8 mouse cellular contexts compared by ENCODE assay signal in the genomic region with DNA sequence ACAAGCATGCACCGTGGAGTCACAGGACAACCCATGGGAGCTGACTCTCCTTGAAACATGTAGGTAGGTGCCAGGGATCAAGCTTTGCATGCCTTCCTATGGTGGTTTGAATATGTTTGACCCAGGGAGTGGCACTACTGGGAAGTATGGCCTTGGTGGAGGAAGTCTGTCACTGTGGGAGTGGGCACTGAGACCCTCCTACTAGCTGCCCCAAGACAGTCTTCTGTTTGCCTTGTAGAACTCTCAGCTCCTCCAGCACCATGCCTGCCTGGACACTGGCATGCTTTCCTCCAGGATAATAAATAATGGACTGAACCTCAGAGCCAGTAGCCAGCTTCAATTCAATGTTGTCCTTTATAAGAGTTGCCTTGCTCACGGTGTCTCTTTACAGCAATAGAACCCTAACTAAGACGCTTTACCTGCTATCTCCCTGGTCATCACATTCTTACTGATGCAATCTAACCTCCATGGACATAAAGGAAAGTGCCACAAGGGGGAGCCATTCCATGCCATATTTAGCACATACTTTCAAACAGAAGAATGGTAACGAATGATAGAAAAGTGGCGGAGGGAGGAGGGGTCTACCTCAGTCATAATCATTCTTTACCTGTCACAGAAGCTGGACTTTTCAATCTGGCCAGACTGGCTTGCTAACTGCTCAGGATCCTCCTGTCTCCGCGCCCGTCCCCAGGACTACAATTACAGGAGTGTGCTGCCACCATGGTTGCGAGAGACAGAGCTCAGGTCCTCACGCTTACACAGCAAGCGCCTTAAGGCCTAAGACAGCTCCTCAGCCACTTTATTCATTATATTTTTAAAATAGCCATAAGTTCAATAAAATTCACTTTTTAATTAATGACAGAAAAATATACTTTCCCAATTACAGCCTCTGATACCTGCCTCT. TPM values are rescaled to one million over a fixed set of nuclear protein-coding genes. Genes with fewer than 3 reads are reported as not detected.
DNase-seq lines count a peak whose midpoint lies in the region; ATAC-seq and TF ChIP-seq lines count a peak whose summit lies in the region.

No protein-coding gene starts in this region.

- H3K4me3 ChIP-seq in spleen, adult 2 months (ENCODE audit: extremely low read depth, insufficient read depth, insufficient read length), result no peak overlapping the region
- no peak overlapping the region for H3K4me3 ChIP-seq in intestine, postnatal 0 days (ENCODE audit: low read depth, low read length)
- no peak overlapping the region for H3K4me3 ChIP-seq in midbrain, embryonic 12.5 days

- H3K36me3 ChIP-seq in spleen, adult 2 months (ENCODE audit: control insufficient read depth, insufficient read depth, low read length), result peaks cover 1% of the 10 kb centered on the region
- peaks cover 3% of the 10 kb centered on the region; the same call in 1 of the 2 replicates for H3K36me3 ChIP-seq in intestine, postnatal 0 days (ENCODE audit: control insufficient read depth, insufficient read depth)
- H3K36me3 ChIP-seq in midbrain, embryonic 12.5 days, result no peaks in the 10 kb centered on the region

- no peaks in the 10 kb centered on the region; the same call in 1 of the 2 replicates for H3K4me1 ChIP-seq in spleen, adult 2 months (ENCODE audit: control insufficient read depth, insufficient read depth, insufficient read length)
- H3K4me1 ChIP-seq in intestine, postnatal 0 days (replicated peaks; ENCODE audit: control insufficient read depth, insufficient read depth, low read length), result no peaks in the 10 kb centered on the region
- no peaks in the 10 kb centered on the region for H3K4me1 ChIP-seq in midbrain, embryonic 12.5 days

- intact Hi-C loops in left cerebral cortex, postnatal 10 days (cut with DNase I), result loop anchor here (5.0 kb wide), 2 partner anchors 39 to 54 kb away; no protein-coding TSS in a partner anchor

- peak; percentile 57; the same call in 1 of the 2 replicates for ATAC-seq in intestine, postnatal 0 days
- ATAC-seq in midbrain, embryonic 12.5 days (ENCODE audit: low FRiP score, low read depth), result peak; percentile 23; the same call in 1 of the 2 replicates

- peak; percentile 47 to 63 for DNase-seq in spleen, adult 2 months (ENCODE audit: low read depth in 1 of 2, low spot score in 2 of 2)
- no peak for DNase-seq in spleen, adult 12 weeks (ENCODE audit: low spot score)
- peak; percentile 65 for DNase-seq in cerebellum, adult 9-11 months
- DNase-seq in frontal cortex, postnatal 36 days (ENCODE audit: low spot score in 2 of 2), result peak; percentile 36 to 85
- peak; percentile 42 to 63 for DNase-seq in left cerebral cortex, postnatal 10 days (ENCODE audit: extremely low spot score in 1 of 2, low spot score in 2 of 2)
- peak; percentile 46 to 75 for DNase-seq in spleen, postnatal 10 days (ENCODE audit: low spot score in 2 of 2)

- no peak overlapping the region for H3K9ac ChIP-seq in intestine, postnatal 0 days (ENCODE audit: low read depth, low read length)
- H3K9ac ChIP-seq in midbrain, embryonic 12.5 days (replicated peaks), result no peak overlapping the region

- TF ChIP-seq CTCF in spleen, adult 2 months (IDR thresholded peaks at IDR 0.05; ENCODE audit: extremely low read depth, insufficient read depth, insufficient read length, insufficient replicate concordance), result no peak; the same call in 1 of the 2 replicates
- TF ChIP-seq CTCF in intestine, postnatal 0 days (IDR thresholded peaks at IDR 0.05; ENCODE audit: low read depth), result peak; percentile 89

- no peak; the same call in 1 of the 2 replicates for TF ChIP-seq POLR2A in spleen, adult 2 months (IDR thresholded peaks at IDR 0.05; ENCODE audit: low read depth, low read length)

- H3K9me3 ChIP-seq in intestine, postnatal 0 days (ENCODE audit: control insufficient read depth), result no peaks in the 10 kb centered on the region
- no peaks in the 10 kb centered on the region for H3K9me3 ChIP-seq in midbrain, embryonic 12.5 days

- no peak overlapping the region for H3K27ac ChIP-seq in spleen, adult 2 months (ENCODE audit: insufficient read depth, low read length)
- no peak overlapping the region for H3K27ac ChIP-seq in intestine, postnatal 0 days (ENCODE audit: low read depth, low read length)
- no peak overlapping the region for H3K27ac ChIP-seq in midbrain, embryonic 12.5 days (replicated peaks)

- WGBS in spleen, adult 2 months, result 79% methylated on average over 11 of the region's 11 CpGs
- 73% methylated on average over 11 of the region's 11 CpGs for WGBS in intestine, postnatal 0 days
- 78% methylated on average over 11 of the region's 11 CpGs for WGBS in midbrain, embryonic 12.5 days

- H3K27me3 ChIP-seq in spleen, adult 2 months (ENCODE audit: control insufficient read depth, insufficient read depth, low read length), result no peaks in the 10 kb centered on the region
- no peaks in the 10 kb centered on the region for H3K27me3 ChIP-seq in intestine, postnatal 0 days (replicated peaks; ENCODE audit: control insufficient read depth, insufficient read depth, low read length)
- H3K27me3 ChIP-seq in midbrain, embryonic 12.5 days, result no peaks in the 10 kb centered on the region

- no peak overlapping the region for H3K4me2 ChIP-seq in intestine, postnatal 0 days (replicated peaks; ENCODE audit: low read depth)
- H3K4me2 ChIP-seq in midbrain, embryonic 12.5 days (replicated peaks), result no peak overlapping the region

RNA-seq across cellular contexts. Expression of a gene that starts 31.6 kb away (rescaled TPM):
- 4.5 and 5.2 TPM in 2 replicates for polyA plus RNA-seq in spleen, adult 2 months (2012; rRNA removed)
- polyA plus RNA-seq in intestine, postnatal 0 days (2015; fragmentation: Nextera tagmentation; extraction: Ambion mirVana), result 43.6 and 44.8 TPM in 2 replicates
- 10 to 100 TPM; 22.7 to 23.7 TPM for total RNA-seq in left cerebral cortex, postnatal 10 days (2021)
- polyA plus RNA-seq in midbrain, embryonic 12.5 days (2016; fragmentation: Nextera tagmentation; extraction: Ambion mirVana), result 56.1 and 58.9 TPM in 2 replicates

RNA-seq across cellular contexts. Expression of a gene that starts 31.7 kb away (rescaled TPM):
- 2.2 and 2.3 TPM in 2 replicates for polyA plus RNA-seq in spleen, adult 2 months (2012; rRNA removed)
- 2.3 and 3.0 TPM in 2 replicates for polyA plus RNA-seq in intestine, postnatal 0 days (2015; fragmentation: Nextera tagmentation; extraction: Ambion mirVana)
- total RNA-seq in left cerebral cortex, postnatal 10 days (2021), result 10 to 100 TPM; 23.4 to 28.1 TPM
- 22.2 and 25.2 TPM in 2 replicates for polyA plus RNA-seq in midbrain, embryonic 12.5 days (2016; fragmentation: Nextera tagmentation; extraction: Ambion mirVana)

RNA-seq across cellular contexts. Expression of a gene that starts 42.6 kb away (rescaled TPM):
- 6.1 and 7.4 TPM in 2 replicates for polyA plus RNA-seq in spleen, adult 2 months (2012; rRNA removed)
- polyA plus RNA-seq in intestine, postnatal 0 days (2015; fragmentation: Nextera tagmentation; extraction: Ambion mirVana), result 3.7 and 4.3 TPM in 2 replicates
- total RNA-seq in left cerebral cortex, postnatal 10 days (2021), result 10 to 100 TPM; 14.1 to 14.6 TPM
- polyA plus RNA-seq in midbrain, embryonic 12.5 days (2016; fragmentation: Nextera tagmentation; extraction: Ambion mirVana), result 6.5 and 6.9 TPM in 2 replicates
